Mouse (Mus musculus) neural tube, embryonic 13.5 days (tissue): ENCODE measurements at regions not wholly inside any gene's neighbourhood (a gene's known extent, or its start where the extent isn't known, plus 50 kb on each side); places are given as distances from the start of the nearest gene placed in this dataset.

Source experiments
- ATAC-seq: fragments of 200-750 bp; cut with Nextera tagmentation; 2 replicates; pipeline ENCODE4 v1.8.0; 2017; ENCODE audit warnings: low read depth, mild to moderate bottlenecking, moderate TSS enrichment, moderate library complexity
- H3K27ac ChIP-seq: fragments of 300-500 bp; sonication (generic); replicated peaks from 2 replicates; pipeline ENCODE4 v1.5.1; 2015; ENCODE audit warnings: moderate library complexity, mild to moderate bottlenecking, inconsistent platforms
- H3K27me3 ChIP-seq: fragments of 300-500 bp; sonication (generic); 2 replicates; pipeline ENCODE4 v1.6.1; 2015; ENCODE audit warnings: mild to moderate bottlenecking, inconsistent platforms
- H3K36me3 ChIP-seq: fragments of 300-500 bp; sonication (generic); 2 replicates; pipeline ENCODE4 v1.6.1; 2015; ENCODE audit warnings: mild to moderate bottlenecking, inconsistent platforms
- H3K4me1 ChIP-seq: fragments of 300-500 bp; sonication (generic); replicated peaks from 2 replicates; pipeline ENCODE4 v1.6.1; 2015; ENCODE audit warnings: inconsistent platforms
- H3K4me2 ChIP-seq: fragments of 300-500 bp; sonication (generic); 2 replicates; pipeline ENCODE4 v1.6.1; 2015; ENCODE audit warnings: inconsistent platforms, mild to moderate bottlenecking, moderate library complexity
- H3K4me3 ChIP-seq: fragments of 300-500 bp; sonication (generic); 2 replicates; pipeline ENCODE4 v1.5.1; 2015; ENCODE audit warnings: mild to moderate bottlenecking, inconsistent platforms
- H3K9ac ChIP-seq: fragments of 300-500 bp; sonication (generic); 2 replicates; pipeline ENCODE4 v1.6.1; 2015; ENCODE audit warnings: moderate library complexity, mild to moderate bottlenecking, inconsistent platforms
- H3K9me3 ChIP-seq: fragments of 300-500 bp; sonication (generic); 2 replicates; pipeline ENCODE4 v1.6.1; 2016; ENCODE audit warnings: inconsistent platforms
- WGBS: fragments of 180-500 bp; shearing (Covaris S2); methylation state at CpG from one replicate; pipeline ENCODE4 v1.1.7; 2015; 5-methylcytosine and 5-hydroxymethylcytosine counted together

DNA sequence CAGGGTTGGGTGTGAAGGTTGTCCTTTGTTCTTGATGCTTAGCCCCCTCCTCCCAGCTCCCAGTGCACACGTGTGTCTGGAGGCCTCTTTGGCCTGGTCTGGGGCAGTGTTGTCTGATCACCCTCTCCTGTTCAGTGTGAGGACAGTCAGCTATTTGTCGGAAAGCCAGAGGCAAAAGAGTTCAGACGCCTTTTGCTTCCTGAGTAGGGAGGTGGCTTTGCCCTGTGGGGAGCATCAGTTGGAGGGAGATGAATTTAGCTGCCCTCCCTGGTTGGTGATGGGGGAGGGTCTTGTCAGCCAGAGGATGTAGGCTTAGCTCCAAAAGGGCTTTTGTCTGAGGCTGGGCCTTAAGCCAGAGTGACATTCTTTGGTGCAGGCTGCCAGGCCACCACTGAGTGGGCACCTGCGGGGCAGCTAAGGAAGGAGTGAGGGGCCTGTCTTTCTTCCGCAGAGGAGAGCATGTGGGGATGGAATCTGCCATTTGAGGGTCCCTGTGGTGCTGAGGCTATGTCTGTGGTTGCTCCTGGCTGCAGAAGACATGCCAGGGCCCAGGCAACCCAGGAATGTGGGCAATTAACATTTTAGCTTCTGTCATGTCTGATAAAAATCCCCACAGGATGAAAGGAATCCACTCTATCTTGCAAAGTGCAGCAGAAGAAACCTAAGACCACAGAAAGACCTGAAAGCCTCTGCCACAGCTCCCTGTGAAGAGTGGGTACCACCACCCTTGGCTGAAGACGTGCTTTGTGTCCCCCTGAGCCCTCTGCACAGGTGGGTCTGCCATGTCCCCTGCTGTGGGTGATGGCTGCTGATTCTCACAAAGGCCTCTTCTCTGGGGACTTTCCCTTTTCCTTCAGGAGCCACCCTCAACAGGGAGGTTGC is 265.6 kb downstream of the Gm49356 start:
- Histone ChIP-seq H3K36me3 (no peaks in the 10 kb centered on the region), H3K4me1 (peaks cover 21% of the 10 kb centered on the region), H3K4me3 (no peak overlapping the region), H3K27ac (peak overlapping the region; percentile 74), H3K9ac (no peak overlapping the region), H3K4me2 (no peak overlapping the region), H3K9me3 (no peaks in the 10 kb centered on the region), H3K27me3 (no peaks in the 10 kb centered on the region; the same call in 1 of the 2 replicates)
- ATAC-seq = peak; percentile 93
- WGBS = 14% methylated on average over 6 of the region's 6 CpGs

DNA sequence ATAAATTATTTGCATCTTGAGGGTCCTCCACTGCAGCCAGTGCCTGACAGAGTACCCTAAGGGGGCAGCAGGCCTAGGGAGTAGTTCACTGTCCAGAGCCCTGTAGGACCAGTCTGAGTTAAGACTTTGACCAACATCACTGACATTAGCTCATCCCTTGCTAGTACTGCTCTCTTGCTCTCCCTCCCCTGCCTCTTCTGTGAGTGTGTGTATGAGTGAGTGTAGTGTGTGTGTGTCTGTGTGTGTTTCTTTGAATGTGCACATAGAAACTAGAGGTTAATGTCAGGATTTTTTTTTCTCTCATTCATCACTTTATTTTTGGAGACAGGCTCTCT is 266.2 kb downstream of the Gm49356 start:
- Histone ChIP-seq H3K9ac (no peak overlapping the region), H3K27me3 (no peaks in the 10 kb centered on the region; the same call in 1 of the 2 replicates), H3K4me1 (peaks cover 21% of the 10 kb centered on the region), H3K4me3 (no peak overlapping the region), H3K36me3 (no peaks in the 10 kb centered on the region), H3K9me3 (no peaks in the 10 kb centered on the region), H3K4me2 (no peak overlapping the region), H3K27ac (peak overlapping the region; percentile 74)
- ATAC-seq = 0 out of 2 replicates have a peak, but pooled peaks have one; percentile 38

DNA sequence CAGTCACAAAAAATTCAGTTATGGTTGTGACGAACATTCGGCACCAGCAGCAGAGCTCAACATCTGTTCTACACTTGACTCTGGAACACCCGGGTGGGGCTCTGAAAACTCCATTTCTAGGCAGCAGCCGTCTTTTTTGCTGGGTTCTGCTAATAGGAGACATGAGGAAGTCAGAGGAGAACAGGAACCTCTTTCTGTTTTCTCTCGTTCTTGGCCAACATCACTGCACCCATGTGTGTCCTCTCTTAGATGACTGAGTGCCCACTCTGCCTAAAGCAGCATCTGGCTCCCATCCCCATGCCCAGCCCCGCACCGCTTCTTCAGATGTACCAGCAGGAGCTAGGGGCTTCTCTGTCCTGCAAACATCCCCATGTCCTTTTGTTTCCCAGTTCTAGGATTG is 267.2 kb downstream of the Gm49356 start:
- 90% methylated on average over 7 of the region's 7 CpGs for WGBS
- no peaks in the 10 kb centered on the region; the same call in 1 of the 2 replicates for H3K27me3 ChIP-seq
- peaks cover 21% of the 10 kb centered on the region for H3K4me1 ChIP-seq
- H3K36me3 ChIP-seq = no peaks in the 10 kb centered on the region
- H3K9ac ChIP-seq = no peak overlapping the region
- no peak overlapping the region for H3K27ac ChIP-seq
- H3K4me2 ChIP-seq = no peak overlapping the region
- no peak overlapping the region for H3K4me3 ChIP-seq
- ATAC-seq = no peak
- no peaks in the 10 kb centered on the region for H3K9me3 ChIP-seq

DNA sequence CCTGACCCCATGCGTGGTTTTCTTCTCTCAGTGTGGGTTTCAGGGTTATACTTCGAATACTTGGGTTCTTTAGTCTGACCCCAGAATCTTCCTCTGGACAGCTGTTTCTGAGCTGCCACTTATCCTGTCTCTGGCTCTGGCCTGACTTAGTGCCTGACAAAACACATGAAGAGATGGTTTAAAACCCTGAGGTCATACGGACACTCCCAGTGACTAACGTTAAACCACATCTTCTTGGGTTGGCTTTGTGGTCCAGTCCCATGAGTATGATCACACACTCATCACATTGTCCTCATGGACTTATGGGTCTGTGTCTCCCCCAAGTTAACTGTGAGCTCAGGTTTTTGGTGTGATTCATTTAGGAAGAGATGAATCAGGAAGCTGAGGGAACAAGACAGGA is 269.7 kb downstream of the Gm49356 start:
- no peak overlapping the region for H3K4me2 ChIP-seq
- no peak for ATAC-seq
- no peaks in the 10 kb centered on the region for H3K9me3 ChIP-seq
- H3K4me1 ChIP-seq = peaks cover 17% of the 10 kb centered on the region
- no peaks in the 10 kb centered on the region for H3K36me3 ChIP-seq
- H3K27ac ChIP-seq = no peak overlapping the region
- no peak overlapping the region for H3K4me3 ChIP-seq
- no peak overlapping the region for H3K9ac ChIP-seq
- no peaks in the 10 kb centered on the region for H3K27me3 ChIP-seq
- 92% methylated on average over 4 of the region's 4 CpGs for WGBS

DNA sequence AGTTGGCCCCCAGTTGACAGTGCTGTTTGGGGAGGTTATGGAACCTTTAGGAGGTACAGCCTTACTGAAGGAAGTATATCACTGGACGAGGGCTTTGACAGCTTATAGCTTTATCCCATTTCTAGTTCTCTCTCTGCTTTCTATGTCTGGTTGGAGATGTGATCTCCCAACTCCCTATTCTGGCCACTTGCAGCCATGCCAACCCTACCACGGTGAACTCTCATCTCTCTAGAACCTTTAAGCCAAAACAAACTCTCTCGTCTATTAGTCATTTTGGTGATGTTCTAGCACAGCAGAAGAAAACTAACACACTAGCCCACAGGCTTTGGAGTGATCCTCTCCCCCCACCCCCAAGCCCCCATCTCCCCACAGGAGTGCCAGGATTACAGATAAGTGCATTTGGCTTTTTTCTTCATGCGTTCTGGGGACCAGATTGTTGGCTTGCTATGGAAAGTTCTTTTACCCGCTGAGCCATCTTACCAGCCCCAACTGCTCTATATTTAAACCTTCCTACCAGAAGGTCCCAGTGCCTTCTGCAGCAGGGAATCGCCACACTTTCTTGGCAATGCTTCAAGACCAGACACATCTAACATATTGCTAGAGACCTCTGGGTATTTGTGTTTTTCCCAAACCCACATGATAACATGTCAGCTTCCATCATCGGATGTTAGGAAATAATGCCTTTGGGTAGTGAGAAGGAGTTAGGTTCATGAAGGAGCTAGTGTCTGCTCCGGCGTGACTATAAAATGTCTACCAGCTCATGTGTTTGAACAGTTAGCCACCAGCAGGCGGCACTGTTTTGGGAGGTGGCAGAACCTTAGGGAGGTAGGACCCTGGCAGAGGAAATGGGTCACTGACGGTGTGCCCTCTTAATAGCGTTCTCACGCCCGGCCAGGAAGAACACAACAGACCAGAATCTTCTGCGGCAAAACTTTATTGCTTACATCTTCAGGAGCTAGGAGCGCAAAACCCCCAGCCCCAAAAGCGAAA is 272.1 kb downstream of the Gm49356 start:
- Histone ChIP-seq H3K9me3 (no peaks in the 10 kb centered on the region), H3K36me3 (no peaks in the 10 kb centered on the region), H3K4me2 (no peak overlapping the region), H3K4me1 (no peaks in the 10 kb centered on the region), H3K27ac (no peak overlapping the region), H3K27me3 (no peaks in the 10 kb centered on the region), H3K4me3 (no peak overlapping the region), H3K9ac (no peak overlapping the region)
- 92% methylated on average over 15 of the region's 17 CpGs for WGBS
- ATAC-seq = no peak

DNA sequence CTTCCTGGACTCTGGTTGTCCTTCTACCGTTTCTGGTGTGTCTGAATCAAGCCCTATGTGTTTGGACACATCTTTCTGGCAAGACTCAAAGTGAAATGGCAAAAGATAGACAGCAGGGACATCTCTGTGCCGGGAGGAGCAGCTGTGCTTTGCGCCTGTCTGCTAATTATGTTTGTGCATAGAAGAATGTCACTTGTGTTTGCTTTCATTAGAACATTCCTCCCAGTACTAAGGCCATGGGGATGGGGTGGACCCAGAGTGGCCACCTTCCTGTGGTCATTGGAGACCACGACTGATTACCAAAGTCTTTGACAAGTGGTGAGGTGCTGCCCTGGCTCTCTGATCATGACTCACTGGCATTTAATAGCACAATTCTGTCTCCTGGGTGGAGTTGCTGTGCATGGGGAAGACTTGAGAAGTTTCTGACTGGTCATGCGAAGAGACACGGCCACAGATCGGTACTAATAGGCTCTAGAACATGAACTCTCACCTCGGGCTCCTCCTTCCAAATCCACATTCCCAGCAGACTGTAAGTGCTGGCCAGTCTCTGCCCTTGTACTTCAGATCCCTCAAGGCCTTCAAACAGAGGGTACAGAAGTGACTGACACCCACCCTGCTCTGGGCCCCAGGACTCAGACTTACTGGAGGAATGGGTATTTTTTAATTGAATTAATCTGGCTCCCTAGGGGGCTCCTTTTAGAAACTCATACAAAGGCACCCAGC is 279.0 kb downstream of the Gm49356 start:
- no peak overlapping the region for H3K9ac ChIP-seq
- H3K4me2 ChIP-seq = no peak overlapping the region
- H3K27ac ChIP-seq = no peak overlapping the region
- H3K4me1 ChIP-seq = no peaks in the 10 kb centered on the region
- no peaks in the 10 kb centered on the region for H3K9me3 ChIP-seq
- no peaks in the 10 kb centered on the region for H3K27me3 ChIP-seq
- 89% methylated on average over 8 of the region's 8 CpGs for WGBS
- no peak overlapping the region for H3K4me3 ChIP-seq
- no peaks in the 10 kb centered on the region for H3K36me3 ChIP-seq
- ATAC-seq = no peak

DNA sequence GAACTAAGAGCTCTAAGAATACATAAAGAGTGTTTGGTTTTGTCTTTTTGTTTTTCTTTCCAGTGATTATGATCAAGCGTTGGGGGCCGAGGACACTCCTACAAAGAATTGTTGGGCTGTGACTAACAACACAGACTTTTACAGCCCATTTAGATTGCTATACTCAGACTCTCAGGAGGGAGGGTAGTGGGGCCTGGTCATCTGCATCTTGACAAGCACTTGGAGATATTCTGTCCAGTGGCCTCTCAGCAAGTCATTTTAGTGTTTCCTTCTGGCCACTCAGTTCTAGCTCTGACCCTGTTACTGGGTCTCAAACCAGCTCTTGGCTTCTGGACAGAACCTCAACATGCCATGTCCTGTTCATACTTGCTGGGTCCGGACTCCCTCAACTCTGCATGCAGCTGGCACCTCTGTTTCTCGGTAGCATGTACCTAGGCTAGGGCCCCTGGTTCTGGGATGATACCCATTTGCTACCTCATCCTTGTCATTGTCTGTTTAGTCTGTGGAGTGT is 279.6 kb downstream of the Gm49356 start:
- no peak overlapping the region for H3K9ac ChIP-seq
- H3K9me3 ChIP-seq = no peaks in the 10 kb centered on the region
- H3K4me3 ChIP-seq = no peak overlapping the region
- no peaks in the 10 kb centered on the region for H3K4me1 ChIP-seq
- no peaks in the 10 kb centered on the region for H3K27me3 ChIP-seq
- 71% methylated on average over 4 of the region's 4 CpGs for WGBS
- no peak overlapping the region for H3K4me2 ChIP-seq
- no peak for ATAC-seq
- no peaks in the 10 kb centered on the region for H3K36me3 ChIP-seq
- H3K27ac ChIP-seq = no peak overlapping the region

DNA sequence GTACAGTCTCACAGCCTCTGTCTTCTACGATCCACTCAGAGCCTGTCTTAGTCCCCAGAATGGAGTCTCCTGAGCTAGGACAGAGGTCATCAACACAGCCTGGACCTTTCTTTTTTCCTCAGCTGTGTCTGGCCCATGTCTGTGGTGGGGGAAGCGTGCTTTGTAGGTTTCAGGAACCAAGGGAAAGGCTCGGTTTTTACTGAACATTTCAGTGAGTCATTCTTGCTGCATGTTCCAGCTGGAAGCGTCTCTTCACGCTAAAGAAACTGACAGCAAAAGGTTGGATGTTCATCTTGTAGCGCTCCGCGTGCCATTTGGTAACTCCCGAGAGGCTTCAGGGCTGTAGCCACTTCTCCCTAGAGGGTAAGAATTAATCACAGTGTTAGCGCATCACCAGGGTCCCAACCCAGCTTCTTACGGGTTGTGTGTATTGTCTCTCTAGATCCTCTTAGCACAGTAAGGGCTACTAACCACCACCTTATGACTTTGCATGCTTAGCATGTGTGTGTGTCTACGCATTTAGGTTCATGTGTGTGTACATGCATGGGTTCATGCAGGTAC is 280.2 kb downstream of the Gm49356 start:
- H3K27me3 ChIP-seq = no peaks in the 10 kb centered on the region
- H3K4me3 ChIP-seq = no peak overlapping the region
- H3K4me2 ChIP-seq = no peak overlapping the region
- H3K4me1 ChIP-seq = peaks cover 3% of the 10 kb centered on the region; the same call in 1 of the 2 replicates
- no peaks in the 10 kb centered on the region for H3K36me3 ChIP-seq
- no peak for ATAC-seq
- no peak overlapping the region for H3K9ac ChIP-seq
- H3K27ac ChIP-seq = no peak overlapping the region
- H3K9me3 ChIP-seq = no peaks in the 10 kb centered on the region
- 85% methylated on average over 12 of the region's 12 CpGs for WGBS

DNA sequence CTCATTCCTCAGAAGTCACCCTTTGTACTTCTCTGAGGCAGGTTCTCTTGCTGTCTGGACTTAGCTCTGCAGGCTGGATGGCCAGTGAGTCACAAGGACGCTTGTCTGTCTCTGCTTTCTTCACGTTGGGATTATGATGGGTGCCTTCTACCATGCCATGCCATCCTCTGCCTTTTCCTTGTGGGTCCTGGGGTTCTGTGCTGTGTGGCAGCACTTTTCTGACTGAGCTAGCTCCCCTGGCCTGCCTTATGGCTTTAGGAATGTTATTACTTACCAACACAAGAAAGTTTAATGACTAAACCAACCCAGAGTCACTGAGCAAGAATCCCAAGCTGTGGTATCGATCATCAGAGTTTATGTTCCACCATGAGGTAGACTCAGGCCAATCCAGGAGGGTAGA is 280.7 kb downstream of the Gm49356 start:
- no peaks in the 10 kb centered on the region for H3K9me3 ChIP-seq
- 91% methylated on average over 3 of the region's 3 CpGs for WGBS
- H3K36me3 ChIP-seq = no peaks in the 10 kb centered on the region
- no peak overlapping the region for H3K4me3 ChIP-seq
- peaks cover 8% of the 10 kb centered on the region for H3K4me1 ChIP-seq
- no peak overlapping the region for H3K4me2 ChIP-seq
- H3K27me3 ChIP-seq = no peaks in the 10 kb centered on the region
- no peak for ATAC-seq
- H3K27ac ChIP-seq = no peak overlapping the region
- H3K9ac ChIP-seq = no peak overlapping the region

DNA sequence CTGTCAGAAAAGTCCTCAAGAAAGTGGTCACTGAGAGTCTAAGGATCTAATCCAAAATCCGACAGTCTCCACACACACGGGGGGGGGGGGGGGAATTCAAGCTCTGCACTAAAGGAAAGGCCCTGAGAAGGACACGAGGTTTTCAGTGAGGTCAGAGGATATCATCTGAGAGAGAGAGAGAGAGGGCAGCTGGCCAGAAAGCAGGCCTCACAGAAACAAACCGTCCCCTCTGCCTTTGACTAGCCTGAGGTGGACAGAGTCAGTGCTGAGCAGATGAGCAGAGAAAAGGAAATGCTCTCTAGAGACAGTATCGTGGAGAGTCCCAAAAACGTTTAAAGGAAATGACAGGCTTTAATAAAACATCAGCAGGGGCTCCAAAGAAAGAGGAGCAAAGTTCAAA is 282.0 kb downstream of the Gm49356 start:
- Histone ChIP-seq H3K9me3 (no peaks in the 10 kb centered on the region), H3K9ac (no peak overlapping the region), H3K4me3 (no peak overlapping the region), H3K27ac (no peak overlapping the region), H3K36me3 (no peaks in the 10 kb centered on the region), H3K4me2 (no peak overlapping the region), H3K27me3 (no peaks in the 10 kb centered on the region), H3K4me1 (peaks cover 15% of the 10 kb centered on the region)
- WGBS = 30% methylated on average over 6 of the region's 6 CpGs
- no peak for ATAC-seq

DNA sequence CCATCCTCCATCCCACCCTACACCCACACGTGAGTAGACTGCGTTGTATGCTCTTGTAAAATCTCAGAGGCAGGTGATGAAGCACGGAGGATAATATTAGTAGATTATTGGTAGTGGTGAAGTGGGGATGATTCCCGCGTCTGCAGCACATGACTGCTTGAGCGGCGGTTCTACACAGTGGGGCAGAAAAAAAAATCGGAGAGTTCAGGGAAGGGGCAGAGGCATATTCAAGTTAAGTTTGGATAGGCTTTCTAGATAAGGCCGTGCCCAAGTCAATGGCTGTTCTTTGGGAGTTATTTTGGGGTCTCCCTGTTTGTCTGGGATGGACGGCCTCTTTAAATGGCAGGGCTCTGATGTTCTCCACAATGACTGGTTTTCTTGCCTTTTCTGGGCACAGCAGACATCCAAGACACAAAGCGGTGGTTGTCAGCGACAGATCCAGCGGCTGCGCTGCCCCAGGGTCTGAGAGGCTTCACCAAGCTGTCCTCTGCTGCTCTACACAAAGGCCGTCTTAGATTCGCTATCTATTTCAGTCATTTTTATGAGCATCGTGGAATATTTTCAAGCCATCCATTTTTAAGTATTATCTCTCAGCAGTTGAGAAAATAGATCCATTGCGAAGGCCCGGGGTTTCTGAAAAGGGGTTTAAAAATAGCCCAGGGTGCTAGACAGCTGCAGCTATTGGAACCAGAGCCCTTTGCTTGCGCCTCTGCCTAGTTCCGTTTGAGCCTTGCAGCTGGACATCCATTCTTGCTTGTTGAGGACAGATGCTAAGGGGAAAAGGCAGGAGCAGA is 284.6 kb downstream of the Gm49356 start:
- H3K9ac ChIP-seq = no peak overlapping the region
- no peak overlapping the region for H3K4me2 ChIP-seq
- peaks cover 15% of the 10 kb centered on the region for H3K4me1 ChIP-seq
- no peaks in the 10 kb centered on the region for H3K9me3 ChIP-seq
- H3K36me3 ChIP-seq = no peaks in the 10 kb centered on the region
- no peak overlapping the region for H3K4me3 ChIP-seq
- ATAC-seq = no peak
- H3K27ac ChIP-seq = peak overlapping the region; percentile 28; the same call in 1 of the 2 replicates
- 70% methylated on average over 21 of the region's 21 CpGs for WGBS
- H3K27me3 ChIP-seq = no peaks in the 10 kb centered on the region
